Mouse (Mus musculus) bone marrow macrophage, adult 2 months (primary cell): ENCODE data around the gene Ccdc106. TPM values are rescaled to one million over a fixed set of nuclear protein-coding genes. Genes with fewer than 3 reads are reported as not detected.

ENCODE experiments used
- H3K27ac ChIP-seq: 2 replicates; pipeline ENCODE4 v1.5.1; 2012; ENCODE audit warnings: low read depth, low read length; ENCODE audit not compliant: insufficient read depth
- H3K4me1 ChIP-seq: 2 replicates; pipeline ENCODE4 v1.6.1; 2012; ENCODE audit warnings: low read length; ENCODE audit not compliant: control insufficient read depth, insufficient read depth
- H3K4me3 ChIP-seq: 2 replicates; pipeline ENCODE4 v1.5.1; 2012; ENCODE audit warnings: mild to moderate bottlenecking, low read length, moderate library complexity; ENCODE audit not compliant: insufficient read depth
- CTCF ChIP-seq: IDR thresholded peaks from 2 replicates; pipeline ENCODE4 v1.5.1; 2012; ENCODE audit warnings: low read depth, mild to moderate bottlenecking, low read length, moderate library complexity
- POLR2A ChIP-seq: IDR thresholded peaks from 2 replicates; pipeline ENCODE4 v1.6.1; 2012; ENCODE audit warnings: mild to moderate bottlenecking, low read depth, low read length, borderline replicate concordance
- polyA plus RNA-seq: library from polyadenylated mRNA; stranded (reverse); fragments of >200 nt; gene quantifications from 2 replicates; pipeline ENCODE4 v1.2.4, GENCODE M21; 2012; ENCODE audit not compliant: missing spikeins, insufficient read depth, insufficient read length

Gene Ccdc106
- polyA plus RNA-seq, 1 experiment: 0.43 TPM

DNA sequence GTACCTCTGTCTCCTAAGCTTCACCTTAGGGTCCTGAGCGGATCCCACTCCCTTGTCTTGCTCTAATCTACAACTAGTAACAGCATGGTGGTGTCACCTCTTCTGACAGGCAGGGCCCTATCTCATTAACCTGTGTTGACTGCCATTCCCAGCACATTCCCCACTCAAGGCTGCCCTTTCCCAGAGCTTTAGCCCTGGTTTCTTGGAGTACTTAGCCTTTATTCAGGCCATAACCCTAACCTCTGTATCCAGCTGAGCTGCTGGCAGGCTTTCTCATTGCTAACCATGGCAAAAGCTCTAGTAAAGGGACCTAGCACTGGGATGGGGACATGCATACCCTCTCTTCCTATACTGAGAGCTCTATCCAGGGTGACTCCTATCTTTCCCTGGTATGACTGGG, 38.3 kb downstream of the Ccdc106 start:
- TF ChIP-seq CTCF: no peak
- no peak for TF ChIP-seq POLR2A
- Histone ChIP-seq H3K27ac (peak overlapping the region; percentile 91), H3K4me3 (no peak overlapping the region), H3K4me1 (peaks cover 31% of the 10 kb centered on the region)

DNA sequence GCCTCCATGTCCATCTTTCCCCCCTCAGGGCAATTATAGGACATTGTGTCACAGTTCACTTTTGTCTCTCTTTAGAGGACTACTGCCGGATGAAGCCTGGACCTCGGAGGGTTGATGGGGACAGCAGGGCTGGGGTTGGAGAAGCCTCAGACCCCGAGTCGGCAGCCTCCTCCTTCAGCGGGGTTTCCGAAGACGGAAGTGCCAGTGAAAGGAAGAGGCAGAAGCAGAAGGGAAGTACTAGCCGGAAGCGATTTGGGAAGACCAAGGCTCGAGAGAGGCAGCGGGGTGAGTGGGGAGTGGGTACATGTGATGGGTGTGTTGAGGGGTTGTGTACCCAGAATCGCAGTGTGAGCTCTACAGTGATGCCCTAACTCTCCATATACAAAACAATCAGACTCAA, 39.1 kb downstream of the Ccdc106 start:
- peaks cover 34% of the 10 kb centered on the region for H3K4me1 ChIP-seq
- no peak for TF ChIP-seq CTCF
- no peak for TF ChIP-seq POLR2A

DNA sequence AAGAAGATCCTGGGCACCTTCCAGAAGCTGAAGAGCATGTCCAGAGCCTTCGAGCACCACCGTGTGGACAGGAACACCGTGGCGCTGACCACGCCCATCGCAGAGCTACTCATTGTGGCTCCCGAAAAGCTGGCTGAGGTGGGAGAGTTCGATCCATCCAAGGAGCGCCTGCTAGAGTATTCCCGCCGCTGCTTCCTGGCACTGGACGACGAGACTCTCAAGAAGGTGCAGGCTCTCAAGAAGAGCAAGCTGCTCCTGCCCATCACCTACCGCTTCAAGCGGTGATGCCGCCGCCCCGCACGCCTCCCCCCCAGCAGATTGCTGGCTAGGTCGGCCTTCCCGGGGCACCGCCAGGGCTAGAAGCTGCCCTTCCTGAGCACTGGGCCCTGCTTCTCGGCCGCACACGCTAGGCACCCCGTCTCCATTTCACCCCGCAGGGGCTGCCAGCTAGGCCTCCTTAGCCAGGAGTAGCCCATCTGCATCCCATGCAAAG, 39.9 kb downstream of the Ccdc106 start:
- Histone ChIP-seq H3K27ac (peak overlapping the region; percentile 92), H3K4me1 (peaks cover 40% of the 10 kb centered on the region), H3K4me3 (peak overlapping the region; percentile 92)
- no peak for TF ChIP-seq POLR2A
- 0 out of 2 replicates have a peak, but pooled peaks have one; percentile 20 for TF ChIP-seq CTCF

More for the DNA sequence above, 39.1 kb downstream of the Ccdc106 start:
- no peak overlapping the region for H3K27ac ChIP-seq
- H3K4me3 ChIP-seq: no peak overlapping the region

DNA sequence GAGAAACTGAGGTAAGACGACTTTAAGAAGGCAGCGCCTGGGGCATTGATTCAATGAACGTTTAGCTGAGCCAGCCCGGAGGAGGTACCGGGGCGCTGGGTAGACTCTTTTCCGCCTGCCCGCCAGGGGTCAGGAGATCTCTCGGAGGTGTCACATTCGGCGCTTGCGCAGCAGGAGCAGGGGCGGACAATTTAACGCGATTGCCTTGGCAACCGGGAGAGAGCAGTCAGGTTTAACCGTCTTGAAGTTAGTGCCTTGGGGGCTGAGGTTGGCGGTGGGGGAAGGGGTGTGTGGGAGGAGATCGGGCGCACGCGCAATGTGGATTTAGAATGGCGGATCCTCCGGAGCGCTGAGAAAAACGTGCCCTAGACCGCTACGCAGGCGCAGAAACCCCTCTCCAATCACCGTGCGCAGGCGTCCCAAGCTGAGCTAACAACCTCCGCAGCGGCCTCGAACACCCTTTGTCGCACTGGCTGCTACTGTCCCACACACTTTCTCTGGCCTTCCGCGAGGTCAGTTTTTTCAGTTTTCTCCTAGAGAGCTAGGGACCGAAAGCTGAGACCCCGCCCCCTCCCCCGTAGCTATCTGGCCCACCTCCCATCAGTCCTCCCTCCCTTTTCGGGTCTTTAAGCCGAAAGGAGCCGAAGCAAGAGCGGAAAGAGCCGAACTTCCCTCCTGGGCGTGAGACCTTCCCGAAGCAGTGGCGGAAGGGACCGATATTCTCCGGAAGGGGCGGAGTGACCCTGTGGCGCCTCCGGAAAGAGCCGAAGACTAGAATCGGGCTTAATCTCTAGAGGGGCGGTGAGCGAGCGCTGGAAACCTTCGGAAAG, 40.8 kb downstream of the Ccdc106 start:
- peaks cover 48% of the 10 kb centered on the region for H3K4me1 ChIP-seq
- H3K4me3 ChIP-seq: peak overlapping the region; percentile 92
- TF ChIP-seq POLR2A (peak; percentile 13; the same call in 1 of the 2 replicates), CTCF (peak; percentile 39; the same call in 1 of the 2 replicates)
- peak overlapping the region; percentile 98 for H3K27ac ChIP-seq

DNA sequence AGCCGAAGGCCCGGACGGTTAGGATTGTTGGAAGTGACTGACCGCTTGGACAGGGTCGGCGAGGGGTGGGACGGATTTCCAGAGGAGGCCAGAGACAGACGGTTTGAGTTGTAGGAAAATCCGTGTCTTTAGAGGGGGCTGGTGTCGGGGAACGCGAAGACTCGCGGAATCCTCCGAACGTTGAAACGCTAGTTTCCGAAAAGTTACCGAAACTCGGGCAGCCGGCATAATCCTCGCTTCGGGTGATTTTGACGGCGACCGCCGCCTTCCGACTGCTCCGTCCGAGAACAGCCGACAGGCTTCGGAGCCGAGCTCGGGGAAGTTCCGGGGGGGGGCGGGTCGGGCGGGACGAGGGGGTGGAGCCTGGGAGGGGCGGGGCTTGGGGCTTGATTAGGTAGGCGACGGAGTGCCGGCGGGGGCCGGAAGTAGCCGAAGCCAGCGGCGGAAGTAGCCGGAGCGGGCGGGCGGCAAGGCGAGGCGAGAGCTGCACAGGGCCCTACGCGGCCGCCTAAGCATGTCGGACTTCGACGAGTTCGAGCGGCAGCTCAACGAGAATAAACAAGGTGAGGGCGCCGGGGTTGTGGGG, 41.5 kb downstream of the Ccdc106 start, which contains the start of gene U2af2:
Gene U2af2 (plus strand): TSS at position 370 of the 586 bp plus-strand sequence.
- Histone ChIP-seq H3K4me1 (peaks cover 47% of the 10 kb centered on the region), H3K4me3 (peak within 1 kb of the TSS; percentile 92), H3K27ac (peak within 1 kb of the TSS; percentile 98)
- no peak for TF ChIP-seq CTCF

DNA sequence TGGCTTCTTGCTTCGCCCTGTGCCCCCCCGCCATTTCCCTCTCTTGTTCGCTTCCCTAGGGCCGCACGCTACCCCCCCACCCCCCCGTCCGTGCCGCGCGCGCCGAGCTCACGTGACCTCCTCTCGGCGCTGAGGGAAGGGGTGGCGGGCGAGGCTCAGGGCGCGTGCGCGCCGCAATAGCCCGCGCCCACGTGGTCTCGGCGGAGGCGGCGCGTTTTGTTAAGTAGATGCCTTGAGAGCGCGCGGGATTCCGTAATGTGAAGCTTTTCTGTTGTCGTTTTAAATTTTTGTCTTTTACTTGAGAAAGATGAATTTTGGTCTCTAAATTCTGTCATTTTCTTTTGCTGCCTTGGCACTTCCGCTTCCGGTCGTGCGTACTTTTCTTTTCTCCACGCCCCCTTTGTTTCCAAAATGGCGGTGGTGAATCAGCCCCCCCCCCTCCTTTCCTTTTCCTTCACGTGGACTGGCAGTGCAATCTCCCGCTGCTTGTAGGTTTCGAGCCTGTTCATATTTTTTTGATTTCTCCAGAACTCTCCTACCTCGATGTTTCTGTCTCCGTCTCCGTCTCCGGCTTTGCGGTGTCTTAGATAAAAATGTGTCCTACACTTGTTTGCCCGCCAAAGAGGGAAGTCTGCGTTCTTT, 42.1 kb downstream of the Ccdc106 start:
- Histone ChIP-seq H3K27ac (peak overlapping the region; percentile 97), H3K4me3 (peak overlapping the region; percentile 67), H3K4me1 (peaks cover 42% of the 10 kb centered on the region)
- no peak for TF ChIP-seq CTCF
- TF ChIP-seq POLR2A: no peak

DNA sequence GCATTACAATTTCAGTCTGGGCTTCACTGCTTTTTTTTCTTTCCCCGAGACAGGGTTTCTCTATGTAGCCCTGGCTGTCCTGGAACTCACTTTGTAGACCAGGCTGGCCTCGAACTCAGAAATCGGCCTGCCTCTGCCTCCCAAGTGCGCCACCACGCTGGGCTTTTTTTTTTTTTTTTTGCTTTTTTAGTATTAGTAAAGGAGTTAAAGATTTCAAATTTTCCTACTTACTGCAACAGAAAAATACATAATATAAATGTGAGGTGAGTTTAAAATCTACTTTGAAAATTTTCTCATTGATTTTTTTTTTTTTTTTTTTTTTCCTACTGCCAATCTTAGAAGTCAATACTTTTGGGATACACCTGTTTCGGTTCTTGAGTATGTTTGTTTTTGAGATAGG, 44.5 kb downstream of the Ccdc106 start:
- no peak overlapping the region for H3K4me3 ChIP-seq
- H3K4me1 ChIP-seq: peaks cover 20% of the 10 kb centered on the region
- TF ChIP-seq POLR2A (no peak), CTCF (no peak)
- no peak overlapping the region for H3K27ac ChIP-seq

DNA sequence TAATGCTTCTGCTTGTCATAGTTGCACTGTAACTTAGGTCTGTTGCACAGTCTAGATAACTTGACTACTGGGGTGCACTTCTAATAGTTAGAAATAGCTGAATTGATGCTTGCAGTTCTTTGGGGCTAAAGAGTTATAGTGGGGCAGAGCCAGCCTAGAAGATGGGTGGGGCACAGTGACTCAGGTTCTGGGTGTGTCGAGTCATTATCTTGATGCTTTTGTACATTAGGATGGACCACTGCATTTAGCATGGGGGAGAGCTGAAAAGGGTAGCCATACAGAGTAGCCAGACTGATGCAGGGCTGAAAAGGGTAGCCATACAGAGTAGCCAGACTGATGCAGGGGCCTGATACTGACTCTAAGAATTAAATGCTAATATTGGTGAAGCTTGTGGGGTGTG, 53.2 kb downstream of the Ccdc106 start:
- TF ChIP-seq CTCF: no peak
- no peak for TF ChIP-seq POLR2A
- Histone ChIP-seq H3K4me3 (no peak overlapping the region), H3K4me1 (peaks cover 16% of the 10 kb centered on the region), H3K27ac (no peak overlapping the region)

DNA sequence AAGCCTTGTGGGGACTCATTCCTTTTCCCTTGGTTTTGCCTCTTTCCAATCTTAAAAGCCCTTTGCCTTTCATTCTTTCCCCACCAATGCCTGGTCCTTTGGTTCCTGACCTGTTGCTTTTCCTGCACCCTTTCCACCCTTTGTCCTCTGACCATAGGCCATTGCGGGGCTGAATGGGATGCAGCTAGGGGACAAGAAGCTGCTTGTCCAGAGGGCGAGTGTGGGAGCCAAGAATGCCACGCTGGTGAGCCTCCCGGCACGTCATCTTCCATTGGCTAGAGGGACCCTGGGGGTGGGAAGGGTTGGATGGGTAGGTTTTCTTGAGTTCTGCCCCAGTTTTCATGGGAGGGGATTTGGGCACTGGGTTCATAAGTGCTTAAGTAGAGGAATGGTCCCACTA, 54.6 kb downstream of the Ccdc106 start:
- peaks cover 20% of the 10 kb centered on the region for H3K4me1 ChIP-seq
- H3K27ac ChIP-seq: no peak overlapping the region
- H3K4me3 ChIP-seq: no peak overlapping the region
- TF ChIP-seq POLR2A (no peak), CTCF (no peak)

DNA sequence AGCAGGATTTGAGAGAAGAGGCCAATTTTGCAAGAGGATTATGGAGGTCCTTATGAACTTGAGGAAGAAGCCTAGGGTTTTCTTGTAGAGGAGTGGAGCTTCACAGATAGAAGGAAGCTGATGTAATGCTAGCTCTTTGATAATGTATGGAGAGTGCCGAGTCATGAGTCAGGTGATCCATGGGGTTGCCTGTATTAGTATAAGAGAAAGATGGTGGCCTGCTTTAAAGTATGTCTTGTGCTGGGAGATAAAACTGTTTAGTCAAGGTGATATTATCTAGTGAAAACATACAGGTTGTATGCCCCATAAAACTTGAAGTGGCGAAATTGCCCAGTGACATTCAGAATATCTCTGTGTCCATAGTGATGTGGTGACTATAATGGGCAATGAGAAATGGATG, 56.6 kb downstream of the Ccdc106 start:
- Histone ChIP-seq H3K4me1 (peaks cover 22% of the 10 kb centered on the region), H3K4me3 (no peak overlapping the region), H3K27ac (peak overlapping the region; percentile 34)
- no peak for TF ChIP-seq POLR2A
- TF ChIP-seq CTCF: no peak

DNA sequence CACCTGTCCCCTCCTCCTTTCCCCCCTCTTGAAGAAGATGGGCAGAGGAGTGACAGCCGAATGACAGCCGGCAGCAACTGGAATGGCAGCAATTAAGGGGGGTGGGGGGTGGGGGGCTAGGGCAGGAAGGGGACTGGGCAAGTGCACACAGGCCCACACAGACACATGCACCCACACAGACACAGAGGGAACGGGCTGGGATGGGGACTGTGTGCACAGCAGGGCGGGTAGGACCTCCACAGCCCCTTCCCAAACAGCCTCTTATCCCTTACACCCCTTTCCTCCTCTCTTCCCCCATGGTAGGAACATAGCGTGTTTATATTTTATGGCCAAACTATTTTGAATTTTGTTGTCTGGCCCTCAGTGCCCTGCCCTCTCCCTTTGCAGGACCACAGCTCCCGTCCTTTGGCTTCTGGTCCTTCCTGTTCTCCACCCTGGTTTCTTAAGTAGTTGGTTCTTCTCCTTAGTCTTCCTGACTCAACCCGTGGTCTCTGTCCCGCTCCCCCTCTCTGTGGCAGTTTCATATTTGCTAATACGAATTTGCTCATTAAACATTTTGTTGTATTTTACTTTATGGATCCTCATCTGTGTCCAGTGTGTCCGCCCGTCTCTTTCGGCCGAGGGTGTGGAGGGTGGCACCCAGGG, 59.1 kb downstream of the Ccdc106 start:
- peaks cover 36% of the 10 kb centered on the region for H3K4me1 ChIP-seq
- peak overlapping the region; percentile 64 for H3K27ac ChIP-seq

More for the DNA sequence above, 59.1 kb downstream of the Ccdc106 start:
- peak overlapping the region; percentile 45 for H3K4me3 ChIP-seq
